Mouse (Mus musculus): ENCODE results near the gene Setd4.
A peak's percentile ranks its signal among the peaks of the same experiment; 100 is the strongest.

Gene Setd4

GRCm38 (mm10) chr16:93591450-93592430, 12.1 kb downstream of the Setd4 start:
- no peak for DNase-seq (ENCODE audit: low spot score)

- DNase-seq (ENCODE audit: low spot score), result no peak
These were observed 12.9 kb downstream of the Setd4 start for GRCm38 (mm10) chr16:93590915-93591314.

DNA sequence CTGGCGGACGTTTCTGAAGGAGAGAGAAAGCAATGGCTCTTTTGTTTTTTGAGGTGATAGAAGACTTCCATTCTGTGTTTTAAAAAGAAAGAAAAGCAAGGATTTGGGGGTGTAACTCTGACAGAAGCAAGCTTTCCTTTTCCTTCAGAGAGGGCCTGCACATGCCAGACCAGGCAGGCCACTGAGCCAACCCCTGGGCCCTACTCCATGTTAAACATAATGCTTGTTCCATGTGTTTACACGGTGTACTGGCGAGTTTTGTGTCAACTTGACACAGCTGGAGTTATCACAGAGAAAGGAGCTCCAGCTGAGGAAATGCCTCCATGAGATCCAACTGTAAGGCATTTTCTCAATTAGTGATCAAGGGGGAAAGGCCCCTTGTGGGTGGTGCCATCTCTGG, 15.6 kb downstream of the Setd4 start:
- no peak for DNase-seq (ENCODE audit: low spot score)

DNA sequence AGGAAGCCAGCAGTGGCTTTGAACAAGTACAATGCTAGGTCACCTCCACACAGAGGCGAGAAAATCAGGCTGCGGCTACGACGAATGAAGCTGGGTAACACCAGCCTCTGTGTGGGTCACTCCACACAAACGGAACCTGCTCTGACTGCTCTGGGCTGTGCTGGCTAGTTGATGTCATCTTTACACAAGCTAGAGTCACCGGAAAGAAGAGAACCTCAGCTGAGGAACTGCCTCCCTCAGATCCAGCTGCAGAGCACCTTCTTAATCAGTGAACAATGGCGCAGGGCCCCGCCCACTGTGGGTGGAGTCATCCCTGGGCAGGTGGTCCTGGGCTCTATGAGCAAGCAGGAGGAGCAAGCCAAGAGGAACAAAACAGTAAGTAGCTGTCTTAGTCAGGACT, 17.5 kb downstream of the Setd4 start:
- DNase-seq (ENCODE audit: low spot score), result no peak

DNA sequence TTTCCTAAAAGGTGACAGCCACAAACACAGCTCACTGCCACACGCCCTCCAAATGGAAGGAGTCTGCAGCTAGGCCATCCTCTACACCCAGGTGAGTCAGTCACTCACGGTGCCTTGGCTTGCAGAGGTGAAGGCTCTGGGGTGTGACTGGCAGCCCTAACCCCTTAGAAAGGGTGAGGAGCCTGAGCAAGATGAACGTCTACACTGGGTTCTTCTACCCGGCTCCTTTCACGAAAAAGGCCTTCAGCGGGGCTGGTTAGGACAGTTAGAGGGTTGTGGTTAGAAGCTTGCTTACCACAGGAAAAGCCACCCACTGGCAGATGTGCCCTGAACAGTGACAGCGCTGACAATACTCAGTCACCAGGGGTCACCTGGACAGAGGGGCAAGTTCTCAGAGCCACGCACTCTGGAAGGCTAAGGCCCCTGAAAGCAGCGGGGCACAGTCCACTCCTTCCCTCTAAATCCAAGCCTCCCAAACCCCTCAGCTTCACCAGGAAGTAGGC, 18.1 kb downstream of the Setd4 start:
- DNase-seq (ENCODE audit: low spot score), result no peak

- DNase-seq (ENCODE audit: low spot score), result no peak
These were observed 18.7 kb downstream of the Setd4 start for GRCm38 (mm10) chr16:93584976-93585702.

- DNase-seq (ENCODE audit: low spot score), result no peak
These were observed 22.7 kb downstream of the Setd4 start for GRCm38 (mm10) chr16:93581125-93581524.

- no peak for DNase-seq (ENCODE audit: low spot score)
These were observed 25.4 kb downstream of the Setd4 start for GRCm38 (mm10) chr16:93578346-93579005.

- DNase-seq (ENCODE audit: low spot score), result peak; percentile 62
These were observed 27.3 kb downstream of the Setd4 start for GRCm38 (mm10) chr16:93576412-93577082.

DNA sequence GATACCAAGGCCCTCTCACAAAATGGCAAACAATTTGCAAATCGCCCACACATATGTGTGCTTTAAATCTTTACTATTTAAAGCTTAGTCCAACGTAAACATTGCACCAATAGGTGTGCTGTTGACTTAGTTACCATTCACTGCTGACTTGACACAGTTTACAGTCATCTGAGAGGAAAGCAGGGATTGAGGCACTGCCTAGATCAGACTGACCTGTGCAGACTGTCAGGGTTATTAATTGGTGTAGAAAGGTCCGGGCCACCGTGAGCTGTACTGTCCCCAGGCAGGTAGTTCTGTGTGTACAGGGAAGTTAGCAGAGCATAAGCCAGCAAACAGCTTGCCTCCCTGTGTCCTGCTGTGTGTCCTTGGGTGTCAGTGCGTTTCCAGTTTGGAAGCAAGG, 28.3 kb downstream of the Setd4 start:
- no peak for DNase-seq (ENCODE audit: low spot score)

- no peak for DNase-seq (ENCODE audit: low spot score)
These were observed 29.2 kb downstream of the Setd4 start for GRCm38 (mm10) chr16:93574521-93575191.

- DNase-seq (ENCODE audit: low spot score), result no peak
These were observed 30.4 kb downstream of the Setd4 start for GRCm38 (mm10) chr16:93573434-93573833.

GRCm38 (mm10) chr16:93572383-93572782, 31.5 kb downstream of the Setd4 start:
- no peak for DNase-seq (ENCODE audit: low spot score)

DNA sequence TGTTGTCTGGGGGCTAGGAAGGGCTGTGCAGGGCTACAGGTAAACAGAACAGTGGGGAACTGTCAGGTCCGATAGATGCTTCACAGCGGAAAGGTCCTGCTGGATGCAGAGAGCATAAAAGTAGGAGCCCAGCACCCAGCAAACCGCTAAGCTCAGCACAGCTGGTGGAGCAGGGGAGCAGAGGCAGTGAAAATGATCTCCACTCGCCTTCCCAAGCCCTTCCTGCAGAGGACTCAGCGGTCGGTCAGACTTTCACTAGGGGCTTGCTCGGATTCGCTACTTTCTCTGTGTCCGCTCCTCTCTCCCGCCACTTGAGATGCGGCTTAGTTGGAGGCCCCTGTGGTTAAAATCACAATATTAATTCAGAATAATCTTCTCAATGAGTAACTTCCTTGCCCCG, 45.4 kb downstream of the Setd4 start:
- DNase-seq (ENCODE audit: low spot score), result no peak

- DNase-seq (ENCODE audit: low spot score), result no peak
These were observed 46.2 kb downstream of the Setd4 start for GRCm38 (mm10) chr16:93557646-93558045.

DNA sequence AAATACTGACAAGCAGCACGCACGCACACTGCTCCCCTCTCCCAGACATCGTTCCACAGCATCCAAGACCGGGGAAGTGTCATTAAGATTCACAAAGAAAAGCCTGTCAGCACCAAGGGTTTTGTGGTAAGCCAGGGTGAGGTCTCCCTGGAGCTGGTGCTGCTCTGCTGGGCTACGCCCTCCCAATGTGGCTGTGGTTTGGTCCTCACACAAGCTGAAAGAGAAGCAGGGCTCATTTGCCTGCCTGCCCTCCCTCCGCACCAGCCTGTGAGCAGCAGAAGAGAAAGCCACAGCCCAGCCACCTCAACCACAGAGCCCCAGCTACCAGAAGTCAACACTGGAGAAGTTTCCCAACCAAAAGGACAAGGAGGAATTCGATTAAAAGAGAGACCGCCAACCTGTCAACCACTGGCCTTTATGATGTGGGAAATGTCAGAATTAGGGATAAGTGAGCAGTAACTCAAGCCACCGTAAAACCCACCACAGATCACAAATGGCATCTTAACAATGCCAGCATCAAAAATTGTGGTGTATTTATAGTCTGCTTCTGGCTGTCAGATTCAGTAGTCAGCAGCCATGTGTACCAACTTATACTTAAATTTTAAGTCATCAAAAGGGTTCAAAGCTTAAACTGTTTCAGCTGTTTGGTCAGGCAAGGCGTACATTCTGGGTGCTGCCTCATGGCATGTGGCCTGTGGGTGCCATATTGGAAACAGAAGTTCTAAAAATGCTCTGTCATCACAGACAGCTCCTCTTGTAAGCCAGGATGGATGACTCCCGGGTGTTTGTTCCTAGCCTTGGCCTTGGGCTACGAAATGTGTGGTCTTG, 51.0 kb downstream of the Setd4 start:
- no peak for DNase-seq (ENCODE audit: low spot score)

DNA sequence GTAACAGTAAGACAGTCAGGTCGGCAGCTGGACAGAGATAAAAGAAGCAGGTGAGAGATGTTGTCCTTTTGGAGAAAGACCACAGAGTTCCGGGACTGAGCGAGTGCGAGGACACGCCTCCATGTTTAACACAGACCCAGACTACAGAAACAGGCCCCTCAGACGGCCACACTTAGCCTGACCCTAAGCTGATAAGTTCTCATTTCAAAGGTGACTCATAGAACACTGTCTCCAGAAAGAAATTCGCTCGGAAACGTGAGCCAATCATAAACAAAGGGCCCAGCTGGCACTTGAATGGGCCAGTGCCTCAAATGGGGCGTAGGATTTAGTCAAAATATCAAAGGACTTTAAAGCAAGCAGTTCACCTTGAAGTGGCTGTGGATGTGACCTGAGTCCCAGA, 54.6 kb downstream of the Setd4 start:
- no peak for DNase-seq (ENCODE audit: low spot score)

- no peak for DNase-seq (ENCODE audit: low spot score)
These were observed 55.8 kb downstream of the Setd4 start for GRCm38 (mm10) chr16:93548045-93548444.

DNA sequence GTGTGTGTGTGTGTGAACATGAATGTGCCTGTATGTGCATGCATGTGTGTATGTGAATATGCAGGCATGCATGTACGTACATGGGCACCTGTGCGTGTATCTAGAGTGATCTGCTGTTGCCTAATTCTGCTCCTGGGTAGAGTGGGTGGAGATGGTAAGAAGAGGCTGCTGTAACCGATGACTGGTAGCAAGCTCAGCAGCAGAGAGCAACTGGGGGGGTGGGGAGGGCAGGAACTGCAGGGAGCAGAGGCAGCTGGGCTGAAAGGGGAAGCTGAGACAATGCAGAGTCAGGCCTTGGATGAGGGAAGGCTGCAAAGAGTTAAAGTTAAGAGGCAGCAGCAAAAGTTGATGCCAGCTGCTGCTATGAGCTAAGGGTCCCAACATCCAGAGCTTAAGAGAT, 56.7 kb downstream of the Setd4 start:
- DNase-seq (ENCODE audit: low spot score), result no peak

DNA sequence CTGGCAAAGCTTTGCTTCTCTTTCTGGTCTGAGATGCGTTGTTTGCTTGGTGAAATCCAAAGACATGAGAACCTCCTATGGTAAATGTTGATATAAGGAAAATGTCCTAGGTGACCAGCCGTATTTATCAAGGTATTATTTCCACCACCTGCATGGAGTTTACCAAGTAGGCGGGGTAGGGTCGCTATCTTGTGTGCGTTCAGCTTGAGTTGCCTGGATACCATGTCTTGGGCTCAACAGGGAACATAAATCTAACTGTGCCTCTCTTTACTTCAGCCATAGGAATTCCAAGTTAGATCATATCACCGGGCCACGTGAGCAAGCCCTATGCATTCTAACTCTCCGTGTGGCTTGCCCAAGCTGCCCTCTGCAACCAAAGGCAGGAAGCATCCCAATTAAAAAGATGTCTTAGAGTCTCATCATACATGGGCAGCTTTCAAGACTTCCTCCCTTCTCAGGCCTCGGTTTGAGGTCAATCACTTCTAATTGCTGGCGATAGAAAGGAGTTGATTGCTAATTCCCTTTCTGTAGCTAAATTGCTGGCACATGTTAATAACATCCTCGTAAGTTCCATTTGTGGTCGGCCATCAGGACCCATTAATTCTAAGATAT, 57.4 kb downstream of the Setd4 start:
- no peak for DNase-seq (ENCODE audit: low spot score)

Measured in urinary bladder, postnatal 10 days (tissue).